Mouse (Mus musculus) bone marrow, adult 2 months (tissue): Measurements from ENCODE around the gene Ugt1a5.

Experiments used
- CTCF ChIP-seq: fragments of 200-500 bp; IDR thresholded peaks from 2 replicates; pipeline ENCODE4 v1.5.1; 2011; ENCODE audit warnings: low read length, control low read depth; ENCODE audit not compliant: control insufficient read depth, insufficient read depth
- POLR2A ChIP-seq: fragments of 200-500 bp; IDR thresholded peaks from 2 replicates; pipeline ENCODE4 v1.6.1; 2011; ENCODE audit warnings: low read depth, mild to moderate bottlenecking, control low read depth, low read length, borderline replicate concordance; ENCODE audit not compliant: control insufficient read depth

- TF ChIP-seq CTCF = no peak
- TF ChIP-seq POLR2A = no peak
Measured at GRCm38 (mm10) chr1:88258881-88259642, 93.2 kb downstream of the Ugt1a5 start.
